In genomic region chr3:145760547-145760946, GRCm38 (mm10) we compare ENCODE assay signal across 18 mouse cellular contexts. TPM values are rescaled to one million over a fixed set of nuclear protein-coding genes. Genes with fewer than 3 reads are reported as not detected.
DNase-seq lines count a peak whose midpoint lies in the region; ATAC-seq and TF ChIP-seq lines count a peak whose summit lies in the region.
"Had no signal": no experiment of that assay in that cellular context is flagged by ENCODE, and none has a peak within 500 bp of the region (broad histone marks: within the 10 kb centered on the region; RNA-seq: fewer than 3 reads in every experiment).

No protein-coding gene starts in this region.

- WGBS in kidney, adult 2 months = 66% methylated on average over 3 of the region's 3 CpGs
- WGBS in forebrain, embryonic 15.5 days = 90% methylated on average over 3 of the region's 3 CpGs
- WGBS in hindbrain, postnatal 0 days = 92% methylated on average over 3 of the region's 3 CpGs
- WGBS in liver, embryonic 16.5 days (ENCODE audit: insufficient replicate concordance) = 53% methylated on average over 3 of the region's 3 CpGs

- H3K9ac ChIP-seq in forebrain, embryonic 15.5 days (replicated peaks) = no peak overlapping the region
- no peak overlapping the region for H3K9ac ChIP-seq in hindbrain, postnatal 0 days (replicated peaks; ENCODE audit: low read length)
- H3K9ac ChIP-seq in liver, embryonic 16.5 days (ENCODE audit: low read depth, low read length) = no peak overlapping the region
- H3K9ac ChIP-seq: lung, embryonic 14.5 days; stomach, embryonic 15.5 days had no signal

- peak overlapping the region; percentile 91 for H3K4me2 ChIP-seq in forebrain, embryonic 15.5 days (replicated peaks)
- peak overlapping the region; percentile 95 for H3K4me2 ChIP-seq in hindbrain, postnatal 0 days (ENCODE audit: low read depth, low read length)
- H3K4me2 ChIP-seq in liver, embryonic 16.5 days (ENCODE audit: low read depth, low read length) = peak overlapping the region; percentile 26
- H3K4me2 ChIP-seq: stomach, embryonic 15.5 days had no signal

- no peak overlapping the region for H3K4me3 ChIP-seq in kidney, adult 2 months (ENCODE audit: insufficient read depth, low read depth, low read length)
- peak overlapping the region; percentile 62 for H3K4me3 ChIP-seq in forebrain, embryonic 15.5 days
- no peak overlapping the region for H3K4me3 ChIP-seq in hindbrain, postnatal 0 days (ENCODE audit: low read length)
- no peak overlapping the region for H3K4me3 ChIP-seq in liver, embryonic 16.5 days (ENCODE audit: low read depth, low read length)
- H3K4me3 ChIP-seq: stomach, embryonic 15.5 days had no signal

- peak; percentile 89 for DNase-seq in kidney, adult 2 months
- no peak for DNase-seq in kidney, postnatal 10 days
- no peak for DNase-seq in hindbrain, postnatal 0 days (ENCODE audit: low spot score)
- no peak for DNase-seq in cerebellum, adult 18-20 months
- DNase-seq in urinary bladder, adult 18-20 months (ENCODE audit: low spot score in 2 of 2) = no peak
- DNase-seq: adrenal gland, adult 8-10 months; cerebellum, adult 9-10 months; gastrocnemius, postnatal 10 days; heart, postnatal 36 days; lung, embryonic 14.5 days; thymus, postnatal 14 days had no signal

- no peaks in the 10 kb centered on the region for H3K9me3 ChIP-seq in forebrain, embryonic 15.5 days
- H3K9me3 ChIP-seq in hindbrain, postnatal 0 days (ENCODE audit: low read length) = no peaks in the 10 kb centered on the region
- H3K9me3 ChIP-seq in liver, embryonic 16.5 days (replicated peaks; ENCODE audit: control insufficient read depth, low read length) = no peaks in the 10 kb centered on the region
- H3K9me3 ChIP-seq: heart, embryonic 10.5 days; stomach, embryonic 15.5 days had no signal

- no peak for TF ChIP-seq POLR2A in kidney, adult 2 months (IDR thresholded peaks at IDR 0.05; ENCODE audit: low read depth, low read length)

- peaks cover 29% of the 10 kb centered on the region for H3K4me1 ChIP-seq in kidney, adult 2 months (ENCODE audit: control insufficient read depth, insufficient read depth, low read length)
- H3K4me1 ChIP-seq in forebrain, embryonic 15.5 days = peaks cover 37% of the 10 kb centered on the region
- peaks cover 2% of the 10 kb centered on the region; the same call in 1 of the 2 replicates for H3K4me1 ChIP-seq in hindbrain, postnatal 0 days (ENCODE audit: insufficient read depth, low read length)
- H3K4me1 ChIP-seq in liver, embryonic 16.5 days (ENCODE audit: control insufficient read depth, low read depth, low read length) = peaks cover 6% of the 10 kb centered on the region; the same call in 1 of the 2 replicates

- no peaks in the 10 kb centered on the region for H3K36me3 ChIP-seq in kidney, adult 2 months (ENCODE audit: control insufficient read depth, insufficient read depth, low read length)
- H3K36me3 ChIP-seq in forebrain, embryonic 15.5 days = no peaks in the 10 kb centered on the region
- H3K36me3 ChIP-seq in hindbrain, postnatal 0 days (ENCODE audit: insufficient read depth, low read length) = no peaks in the 10 kb centered on the region
- no peaks in the 10 kb centered on the region for H3K36me3 ChIP-seq in liver, embryonic 16.5 days (ENCODE audit: control insufficient read depth, insufficient read depth)
- H3K36me3 ChIP-seq: G1E; heart, embryonic 10.5 days; stomach, embryonic 15.5 days had no signal

- peak overlapping the region; percentile 87 for H3K27ac ChIP-seq in kidney, adult 2 months (ENCODE audit: insufficient read depth, low read depth, low read length)
- no peak overlapping the region for H3K27ac ChIP-seq in forebrain, embryonic 15.5 days (replicated peaks)
- no peak overlapping the region for H3K27ac ChIP-seq in hindbrain, postnatal 0 days
- H3K27ac ChIP-seq in liver, embryonic 16.5 days (ENCODE audit: low read length) = 0 out of 2 replicates have a peak overlapping the region, but pooled peaks have one; percentile 22
- H3K27ac ChIP-seq: heart, embryonic 10.5 days; stomach, embryonic 15.5 days had no signal

- TF ChIP-seq CTCF in kidney, adult 2 months (conservative IDR thresholded peaks at IDR 0.05; ENCODE audit: insufficient read depth, insufficient read length, low read depth, low read length) = no peak
- no peak for TF ChIP-seq CTCF in hindbrain, postnatal 0 days (IDR thresholded peaks at IDR 0.05; ENCODE audit: low read depth)

- H3K27me3 ChIP-seq in kidney, adult 2 months (replicated peaks; ENCODE audit: control insufficient read depth, insufficient read depth, low read length) = no peaks in the 10 kb centered on the region
- no peaks in the 10 kb centered on the region for H3K27me3 ChIP-seq in forebrain, embryonic 15.5 days
- no peaks in the 10 kb centered on the region; the same call in 1 of the 2 replicates for H3K27me3 ChIP-seq in hindbrain, postnatal 0 days (ENCODE audit: insufficient read depth, low read length)
- H3K27me3 ChIP-seq in liver, embryonic 16.5 days (ENCODE audit: control insufficient read depth, insufficient read depth, low read depth, low read length) = peaks cover 19% of the 10 kb centered on the region

- no peak for ATAC-seq in forebrain, embryonic 15.5 days (replicated peaks)
- ATAC-seq in hindbrain, postnatal 0 days = no peak
- ATAC-seq in liver, embryonic 16.5 days (ENCODE audit: low read depth) = no peak
- ATAC-seq in megakaryocyte-erythroid progenitor cell, adult 5-6 weeks (replicated peaks; ENCODE audit: low FRiP score, low TSS enrichment, poor library complexity, severe bottlenecking) = no peak

RNA-seq across cellular contexts. Expression of gene Ddah1, which starts 2.1 kb away (rescaled TPM):
- polyA plus RNA-seq in kidney, adult 2 months (2012; rRNA removed) = 143 and 159 TPM in 2 replicates
- polyA plus RNA-seq in forebrain, embryonic 15.5 days (2015; fragmentation: Nextera tagmentation; extraction: Ambion mirVana) = 162 and 170 TPM in 2 replicates
- total RNA-seq in hindbrain, postnatal 0 days (2014; rRNA removed) = 125 and 126 TPM in 2 replicates
- polyA plus RNA-seq in hindbrain, postnatal 0 days (2015; fragmentation: Nextera tagmentation; extraction: Ambion mirVana) = 164 and 170 TPM in 2 replicates
- polyA plus RNA-seq in liver, embryonic 16.5 days (2015; fragmentation: Nextera tagmentation; extraction: Ambion mirVana) = 37.9 and 44.7 TPM in 2 replicates
- not detected in 2 replicates for total RNA-seq in megakaryocyte-erythroid progenitor cell, adult 5-6 weeks (2014; fragmentation: Nextera tagmentation)
- total RNA-seq in megakaryocyte-erythroid progenitor cell, adult 5-6 weeks (2017) = 0.33 and 0.99 TPM in 2 replicates
- total RNA-seq: megakaryocyte progenitor cell, adult 5-6 weeks had no signal
- polyA plus RNA-seq: G1E had no signal

Comparison
In these comparisons a context has a peak if more than half of its experiments do, and no peak if none do; other contexts are left out.
1. H3K27ac ChIP-seq: peak in kidney, adult 2 months (single experiment) and liver, embryonic 16.5 days (single experiment); none in forebrain, embryonic 15.5 days (single experiment) and hindbrain, postnatal 0 days (single experiment).
2. H3K4me2 ChIP-seq: peak in every context shown above with its lines; median percentile 95 in hindbrain, postnatal 0 days; 91 in forebrain, embryonic 15.5 days; 26 in liver, embryonic 16.5 days.